In the genomic region with DNA sequence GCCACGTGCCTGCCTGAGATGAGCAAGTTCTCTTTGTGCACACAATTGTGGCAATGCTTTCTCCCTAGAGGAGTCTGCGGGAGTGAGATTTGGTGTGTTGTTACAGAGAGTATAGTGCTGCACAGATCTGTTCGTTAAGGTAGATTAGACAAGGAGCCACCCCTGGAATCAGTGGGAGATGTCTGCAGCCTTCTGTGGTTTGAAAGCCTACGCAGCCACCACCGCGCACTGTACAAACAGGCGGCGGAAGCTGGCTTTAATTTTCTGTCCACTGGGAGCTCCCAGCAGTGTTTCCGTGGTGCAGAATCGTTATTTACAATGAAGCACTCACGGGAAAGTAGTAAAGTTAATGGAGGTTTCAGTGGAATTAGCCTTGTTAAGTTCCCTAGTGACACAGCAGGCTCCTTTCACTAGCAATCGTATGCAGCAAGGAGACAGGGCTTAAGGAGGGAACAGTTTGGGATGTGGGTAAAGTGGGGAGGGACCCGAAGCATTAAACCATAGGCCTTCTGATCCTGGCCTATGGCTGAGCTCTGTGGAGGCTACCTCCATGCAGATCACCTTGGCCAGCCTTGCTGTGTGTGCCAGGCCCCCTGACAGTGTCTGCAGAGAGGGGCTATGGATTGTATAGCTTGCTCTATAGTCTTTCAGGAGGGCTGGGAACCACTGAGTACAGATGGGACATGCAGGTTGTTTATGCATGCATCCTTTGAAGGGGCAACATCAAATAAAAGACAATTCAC, we compare ENCODE assay signal across 8 mouse cellular contexts.
DNase-seq lines count a peak whose midpoint lies in the region.
"Had no signal": no experiment of that assay in that cellular context is flagged by ENCODE, and none has a peak within 500 bp of the region (broad histone marks: within the 10 kb centered on the region; RNA-seq: fewer than 3 reads in every experiment).

No protein-coding gene starts in this region.

- DNase-seq in left cerebral cortex, adult 18-20 months (ENCODE audit: low spot score in 2 of 2): peak; percentile 21 to 56
- DNase-seq in left cerebral cortex, postnatal 10 days (ENCODE audit: extremely low spot score in 1 of 2, low spot score in 2 of 2): no peak
- DNase-seq in forelimb bud, embryonic 11.5 days (ENCODE audit: low read depth, low spot score): peak; percentile 48
- peak; percentile 37 to 47 for DNase-seq in left cerebral cortex, postnatal 36 days (ENCODE audit: low spot score in 2 of 2)
- peak; percentile 28 to 47 for DNase-seq in right cerebral cortex, postnatal 36 days (ENCODE audit: low spot score in 2 of 2)
- no peak for DNase-seq in B cell, adult 2 months
- DNase-seq in ovary, postnatal 36 days (ENCODE audit: low spot score): no peak
- DNase-seq: kidney, adult 2 months had no signal

- intact Hi-C loops in left cerebral cortex, postnatal 10 days (cut with DNase I): no loop called here
- intact Hi-C loops in left cerebral cortex, postnatal 36 days (cut with DNase I): no loop called here

Comparison
In these comparisons a context has a peak if more than half of its experiments do, and no peak if none do; other contexts are left out.
1. DNase-seq: peak in left cerebral cortex, adult 18-20 months (2 of 2), forelimb bud, embryonic 11.5 days (single experiment), left cerebral cortex, postnatal 36 days (2 of 2) and right cerebral cortex, postnatal 36 days (2 of 2); none in left cerebral cortex, postnatal 10 days (0 of 2), B cell, adult 2 months (0 of 2) and ovary, postnatal 36 days (single experiment).